Mouse (Mus musculus): Measurements from ENCODE around the gene Gm49383. TPM values are rescaled to one million over a fixed set of nuclear protein-coding genes. Genes with fewer than 3 reads are reported as not detected.
A peak's percentile ranks its signal among the peaks of the same experiment; 100 is the strongest.

Gene Gm49383
- polyA plus RNA-seq, 1 experiment, result 2.6 TPM

DNA sequence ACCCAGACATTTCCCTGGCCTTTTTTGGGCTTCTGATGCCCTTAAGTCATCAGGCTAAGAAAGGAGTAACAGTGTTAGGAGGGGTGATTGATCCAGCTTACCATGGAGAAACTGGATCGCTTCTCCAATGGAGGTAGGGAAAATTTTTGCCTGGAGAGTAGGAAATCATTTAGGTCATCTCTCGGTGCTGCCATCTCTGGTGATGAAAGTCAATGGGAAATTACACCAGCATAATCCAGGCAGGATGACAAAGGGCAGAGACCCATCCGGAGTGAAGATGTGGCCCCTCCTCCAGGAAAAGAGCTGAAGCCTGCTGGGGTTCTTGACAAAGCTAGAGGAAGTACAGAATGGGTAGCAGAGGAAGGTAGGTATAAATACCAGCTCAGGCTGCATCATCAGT, 41.4 kb upstream of the Gm49383 start:
- Histone ChIP-seq H3K4me3 (no peak overlapping the region), H3K36me3 (ENCODE audit: control insufficient read depth, insufficient read depth) (no peaks in the 10 kb centered on the region), H3K4me2 (ENCODE audit: low read depth) (peak overlapping the region; percentile 18), H3K79me2 (ENCODE audit: control insufficient read depth, insufficient read depth) (no peaks in the 10 kb centered on the region), H3ac (ENCODE audit: control insufficient read depth, insufficient read length) (no peak overlapping the region), H3K27me3 (ENCODE audit: control insufficient read depth, insufficient read depth, insufficient read length) (no peaks in the 10 kb centered on the region)
- no peak for TF ChIP-seq MAX (IDR thresholded peaks at IDR 0.05; ENCODE audit: low read depth)
- no peak for TF ChIP-seq POLR2A (IDR thresholded peaks at IDR 0.05; ENCODE audit: insufficient read length, low read depth)
- TF ChIP-seq SRF (IDR thresholded peaks at IDR 0.05; ENCODE audit: control insufficient read depth, insufficient read length, low read depth), result no peak
- TF ChIP-seq TCF3 (IDR thresholded peaks at IDR 0.05; ENCODE audit: insufficient read length, low read depth), result no peak
- no peak for TF ChIP-seq POLR2AphosphoS2 (IDR thresholded peaks at IDR 0.05; ENCODE audit: insufficient read length, low read depth)
- TF ChIP-seq REST (IDR thresholded peaks at IDR 0.05; ENCODE audit: insufficient read depth, insufficient read length), result no peak
- TF ChIP-seq MYOG (IDR thresholded peaks at IDR 0.05; ENCODE audit: control insufficient read depth in 1 of 3, insufficient read depth in 1 of 3, insufficient read length in 2 of 3, low read depth in 2 of 3), result no peak
- TF ChIP-seq E2F4 (IDR thresholded peaks at IDR 0.05; ENCODE audit: insufficient read depth), result no peak
- TF ChIP-seq USF1 (IDR thresholded peaks at IDR 0.05; ENCODE audit: low read depth), result no peak
- no peak for TF ChIP-seq CEBPB (IDR thresholded peaks at IDR 0.05; ENCODE audit: insufficient read depth, poor library complexity, severe bottlenecking)
- no peak for TF ChIP-seq TCF12 (IDR thresholded peaks at IDR 0.05; ENCODE audit: insufficient read depth, poor library complexity, severe bottlenecking)

DNA sequence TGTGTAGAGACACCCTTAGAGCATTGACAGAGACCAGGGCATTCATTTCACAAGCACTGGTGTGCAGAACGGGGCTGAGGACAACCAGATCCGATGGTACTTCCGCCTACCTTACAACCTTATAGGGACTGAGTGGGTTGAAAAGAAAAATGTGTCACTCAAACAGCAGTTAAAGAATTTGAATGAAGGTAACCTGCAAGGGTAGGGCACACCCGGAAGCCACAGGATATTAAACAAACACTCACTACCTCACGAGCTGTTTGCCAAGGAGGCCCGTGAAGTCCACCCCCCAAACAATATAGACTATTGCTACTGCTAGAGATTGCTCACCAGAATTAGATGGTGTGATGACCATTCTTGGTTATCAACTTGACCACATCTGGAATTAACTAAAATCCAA, 38.9 kb upstream of the Gm49383 start:
- no peak for TF ChIP-seq MYOG (IDR thresholded peaks at IDR 0.05; ENCODE audit: control insufficient read depth in 1 of 3, insufficient read depth in 1 of 3, insufficient read length in 2 of 3, low read depth in 2 of 3)
- TF ChIP-seq MAX (IDR thresholded peaks at IDR 0.05; ENCODE audit: low read depth), result no peak
- no peak for TF ChIP-seq TCF12 (IDR thresholded peaks at IDR 0.05; ENCODE audit: insufficient read depth, poor library complexity, severe bottlenecking)
- no peaks in the 10 kb centered on the region for H3K36me3 ChIP-seq (ENCODE audit: control insufficient read depth, insufficient read depth)
- H3K27me3 ChIP-seq (ENCODE audit: control insufficient read depth, insufficient read depth, insufficient read length), result no peaks in the 10 kb centered on the region
- H3K79me2 ChIP-seq (ENCODE audit: control insufficient read depth, insufficient read depth), result no peaks in the 10 kb centered on the region
- no peak overlapping the region for H3K4me2 ChIP-seq (ENCODE audit: low read depth)
- H3K4me3 ChIP-seq, result no peak overlapping the region
- no peak overlapping the region for H3ac ChIP-seq (ENCODE audit: control insufficient read depth, insufficient read length)

DNA sequence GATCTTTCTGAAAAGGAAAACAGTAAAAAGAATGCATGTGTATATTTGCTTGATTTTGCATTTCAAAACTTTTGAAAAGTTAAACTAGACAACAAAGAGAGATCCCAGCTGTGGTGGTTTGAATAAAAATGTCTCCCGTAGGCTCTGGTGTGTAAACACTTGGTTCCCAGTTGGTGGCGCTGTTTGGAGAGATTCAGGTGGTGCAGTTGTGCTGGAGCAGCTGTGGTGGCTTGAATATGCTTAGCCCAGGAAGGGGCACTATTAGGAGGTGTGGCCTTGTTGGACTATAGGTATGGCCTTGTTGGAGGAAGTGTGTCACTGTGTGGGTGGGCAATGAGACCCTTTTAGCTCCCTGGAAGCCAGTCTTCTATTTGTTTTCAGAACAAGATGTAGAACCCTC, 32.3 kb upstream of the Gm49383 start:
- no peak overlapping the region for H3ac ChIP-seq (ENCODE audit: control insufficient read depth, insufficient read length)
- no peak overlapping the region for H3K4me2 ChIP-seq (ENCODE audit: low read depth)
- H3K79me2 ChIP-seq (ENCODE audit: control insufficient read depth, insufficient read depth), result no peaks in the 10 kb centered on the region
- H3K36me3 ChIP-seq (ENCODE audit: control insufficient read depth, insufficient read depth), result no peaks in the 10 kb centered on the region
- TF ChIP-seq USF1 (IDR thresholded peaks at IDR 0.05; ENCODE audit: low read depth) (no peak), MAX (IDR thresholded peaks at IDR 0.05; ENCODE audit: low read depth) (no peak), TCF12 (IDR thresholded peaks at IDR 0.05; ENCODE audit: insufficient read depth, poor library complexity, severe bottlenecking) (no peak), SRF (IDR thresholded peaks at IDR 0.05; ENCODE audit: control insufficient read depth, insufficient read length, low read depth) (no peak), MYOG (IDR thresholded peaks at IDR 0.05; ENCODE audit: control insufficient read depth in 1 of 3, insufficient read depth in 1 of 3, insufficient read length in 2 of 3, low read depth in 2 of 3) (no peak), POLR2A (IDR thresholded peaks at IDR 0.05; ENCODE audit: insufficient read length, low read depth) (no peak), POLR2AphosphoS2 (IDR thresholded peaks at IDR 0.05; ENCODE audit: insufficient read length, low read depth) (no peak), CEBPB (IDR thresholded peaks at IDR 0.05; ENCODE audit: insufficient read depth, poor library complexity, severe bottlenecking) (no peak), REST (IDR thresholded peaks at IDR 0.05; ENCODE audit: insufficient read depth, insufficient read length) (no peak), MYOD1 (IDR thresholded peaks at IDR 0.05; ENCODE audit: control insufficient read depth in 1 of 3, insufficient read length in 2 of 3, low read depth in 2 of 3) (no peak), TCF3 (IDR thresholded peaks at IDR 0.05; ENCODE audit: insufficient read length, low read depth) (no peak)
- no peaks in the 10 kb centered on the region for H3K27me3 ChIP-seq (ENCODE audit: control insufficient read depth, insufficient read depth, insufficient read length)
- no peak overlapping the region for H3K4me3 ChIP-seq

DNA sequence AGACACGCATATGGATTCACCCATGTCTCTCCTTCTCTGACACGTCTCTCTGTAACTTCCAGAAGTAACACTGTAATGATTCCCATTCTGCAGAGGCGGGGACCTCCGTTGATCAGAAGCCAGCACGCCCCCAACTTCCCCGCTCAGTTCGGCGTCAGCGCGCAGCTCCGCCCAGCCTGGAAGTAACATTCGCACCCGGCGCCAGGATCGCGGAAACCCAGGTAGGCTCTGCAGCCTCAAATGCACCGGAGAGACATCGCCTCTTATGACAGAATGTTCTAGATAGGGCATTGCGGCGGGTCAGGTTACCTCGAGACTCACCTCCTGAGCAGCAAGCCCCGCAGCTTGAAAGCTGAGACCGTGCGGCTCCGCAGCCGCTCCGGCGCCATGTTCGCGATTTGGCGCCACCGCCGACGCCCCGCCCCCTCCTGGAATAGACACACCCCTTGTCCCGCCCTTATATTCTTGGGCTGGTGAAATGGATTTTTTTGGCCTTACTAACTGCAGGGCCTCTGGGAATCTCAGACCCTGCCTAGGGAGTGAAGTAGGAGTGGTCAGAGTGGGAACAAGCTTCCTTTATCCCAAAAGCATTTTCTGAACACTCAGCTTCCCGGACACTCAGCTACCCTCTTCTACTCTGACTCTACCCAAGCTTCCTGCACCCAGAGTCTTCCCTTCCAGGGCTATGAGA, 31.0 kb upstream of the Gm49383 start, which contains the start of gene Pole2:
Gene Pole2, minus strand, starts transcription at position 420 of the 691 bp plus-strand sequence.
- peak within 1 kb of the TSS; percentile 48 for H3K4me3 ChIP-seq
- H3K4me2 ChIP-seq (ENCODE audit: low read depth), result peak within 1 kb of the TSS; percentile 90
- no peak within 1 kb of the TSS for H3ac ChIP-seq (ENCODE audit: control insufficient read depth, insufficient read length)
- H3K79me2 ChIP-seq (ENCODE audit: control insufficient read depth, insufficient read depth), result no peaks in the 10 kb centered on the region
- H3K36me3 ChIP-seq (ENCODE audit: control insufficient read depth, insufficient read depth), result no peaks in the 10 kb centered on the region
- H3K27me3 ChIP-seq (ENCODE audit: control insufficient read depth, insufficient read depth, insufficient read length), result no peaks in the 10 kb centered on the region
- TF ChIP-seq MAX (IDR thresholded peaks at IDR 0.05; ENCODE audit: low read depth), result no peak
- TF ChIP-seq CEBPB (IDR thresholded peaks at IDR 0.05; ENCODE audit: insufficient read depth, poor library complexity, severe bottlenecking), result no peak
- no peak for TF ChIP-seq TCF12 (IDR thresholded peaks at IDR 0.05; ENCODE audit: insufficient read depth, poor library complexity, severe bottlenecking)
- TF ChIP-seq E2F4 (IDR thresholded peaks at IDR 0.05; ENCODE audit: insufficient read depth), result peak; percentile 84
- TF ChIP-seq TCF3 (IDR thresholded peaks at IDR 0.05; ENCODE audit: insufficient read length, low read depth), result no peak
- peak; percentile 58 for TF ChIP-seq POLR2A (IDR thresholded peaks at IDR 0.05; ENCODE audit: insufficient read length, low read depth)
- no peak for TF ChIP-seq SRF (IDR thresholded peaks at IDR 0.05; ENCODE audit: control insufficient read depth, insufficient read length, low read depth)
- no peak for TF ChIP-seq POLR2AphosphoS2 (IDR thresholded peaks at IDR 0.05; ENCODE audit: insufficient read length, low read depth)
- TF ChIP-seq MYOG (IDR thresholded peaks at IDR 0.05; ENCODE audit: control insufficient read depth in 1 of 3, insufficient read depth in 1 of 3, insufficient read length in 2 of 3, low read depth in 2 of 3), result no peak
- TF ChIP-seq REST (IDR thresholded peaks at IDR 0.05; ENCODE audit: insufficient read depth, insufficient read length), result no peak
- TF ChIP-seq USF1 (IDR thresholded peaks at IDR 0.05; ENCODE audit: low read depth), result no peak
- no peak for TF ChIP-seq MYOD1 (IDR thresholded peaks at IDR 0.05; ENCODE audit: control insufficient read depth in 1 of 3, insufficient read length in 2 of 3, low read depth in 2 of 3)
